Mouse (Mus musculus): ENCODE results near the gene Ikzf4. TPM values are rescaled to one million over a fixed set of nuclear protein-coding genes. Genes with fewer than 3 reads are reported as not detected.
A peak's percentile ranks its signal among the peaks of the same experiment; 100 is the strongest.

Gene Ikzf4
- total RNA-seq, 2 experiments from 2014 or later: 0.87 to 2.2 TPM

DNA sequence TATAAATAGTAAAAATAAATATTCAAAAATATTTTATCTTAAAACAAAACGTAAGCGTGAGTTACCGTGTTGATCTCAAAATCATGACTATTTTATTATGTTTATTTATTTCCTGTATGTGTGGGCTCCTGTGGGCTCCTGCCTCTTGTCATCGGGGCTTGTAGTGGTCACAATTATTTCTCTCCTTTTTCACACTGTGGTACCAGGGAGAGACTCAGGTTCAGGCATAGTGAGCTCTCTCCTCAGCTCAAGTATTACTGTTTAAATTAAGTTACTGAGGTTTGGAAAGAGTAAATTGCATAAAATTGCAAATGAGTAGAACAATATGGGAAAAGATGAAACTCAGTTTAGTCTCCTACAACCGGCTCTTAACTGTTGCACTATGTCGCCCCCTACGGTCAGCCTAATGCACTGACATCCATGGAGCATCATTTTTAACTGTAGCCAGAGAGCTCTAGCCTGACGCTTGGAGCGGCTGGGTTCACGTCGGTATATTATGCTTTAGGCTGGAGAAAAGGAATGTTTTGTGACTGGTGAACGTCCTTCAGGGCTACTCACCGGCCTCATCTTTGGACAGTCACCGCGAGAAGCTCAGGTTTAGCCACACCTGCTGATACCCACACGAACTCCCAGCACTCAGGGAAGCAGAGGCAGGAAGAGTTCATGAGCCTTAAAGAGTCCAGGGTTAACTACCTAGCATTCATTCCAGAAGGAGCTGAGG is 33.2 kb downstream of the Ikzf4 start:
- peak; percentile 85 for DNase-seq

DNA sequence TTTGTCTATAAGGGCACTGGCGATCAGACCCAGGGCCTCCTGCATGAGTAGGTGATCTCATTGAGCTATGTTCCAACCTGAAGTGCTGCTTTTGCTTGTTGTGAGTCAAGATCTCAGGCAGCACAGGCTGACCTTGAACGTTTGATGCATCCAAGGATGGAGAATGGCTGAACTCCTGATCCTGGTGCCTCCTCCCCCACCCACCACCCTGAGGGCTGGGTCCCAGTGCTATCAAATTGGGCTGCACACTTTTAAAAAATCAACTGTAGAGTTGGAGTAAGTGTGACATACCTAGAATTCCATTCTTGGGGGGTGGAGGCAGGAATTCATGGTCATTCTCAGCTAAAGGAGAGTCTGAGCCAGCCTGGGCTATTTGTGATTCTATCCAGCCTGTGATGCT is 39.3 kb downstream of the Ikzf4 start:
- DNase-seq: no peak

DNA sequence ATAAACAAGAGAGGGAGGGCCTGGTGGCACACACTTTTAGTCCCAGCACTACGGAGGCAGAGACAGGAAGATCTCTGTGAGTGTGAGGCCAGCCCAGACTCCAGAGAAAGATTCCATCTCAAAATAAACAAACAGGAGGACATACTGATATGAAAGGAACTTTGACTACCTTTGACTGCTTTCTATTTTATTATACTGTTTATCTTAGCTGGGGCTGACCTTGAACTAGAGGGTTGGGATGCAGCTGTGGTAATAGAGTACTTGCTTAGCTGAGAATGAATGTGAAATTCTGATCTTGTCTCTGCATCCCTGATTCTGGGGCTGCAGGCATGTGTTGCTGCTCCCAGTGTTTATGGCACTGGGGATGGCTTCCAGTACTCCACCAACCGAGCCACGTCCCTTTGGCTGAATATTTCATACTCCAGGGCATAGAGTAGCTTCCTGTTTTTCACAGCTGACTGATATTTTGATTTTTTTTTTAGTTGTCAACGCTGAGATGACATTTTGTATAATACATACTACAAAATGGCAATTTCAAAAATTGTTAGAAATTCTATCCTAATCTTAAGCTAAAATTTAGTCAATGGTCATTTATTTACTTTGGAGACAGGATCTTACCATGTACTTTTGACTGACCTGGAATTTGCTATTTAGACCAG is 43.2 kb downstream of the Ikzf4 start:
- no peak for DNase-seq

DNA sequence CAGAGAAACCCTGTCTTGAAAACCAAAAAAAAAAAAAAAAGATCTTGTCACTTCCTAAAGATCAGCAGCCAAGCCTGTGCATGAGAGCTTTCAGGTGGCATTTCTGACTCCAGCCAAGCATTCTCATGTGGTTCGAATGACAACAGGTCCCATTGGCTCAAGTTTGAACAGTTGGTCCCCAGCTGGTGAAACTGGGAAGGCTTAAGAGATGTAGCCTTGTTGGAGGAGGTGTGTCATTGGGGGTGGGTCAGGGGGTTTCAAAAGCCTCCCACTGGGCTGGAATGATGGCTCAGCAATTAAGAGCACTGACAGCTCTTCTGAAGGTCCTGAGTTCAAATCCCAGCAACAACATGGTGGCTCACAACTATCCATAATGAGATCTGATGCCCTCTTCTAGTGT is 44.3 kb downstream of the Ikzf4 start:
- no peak for DNase-seq

DNA sequence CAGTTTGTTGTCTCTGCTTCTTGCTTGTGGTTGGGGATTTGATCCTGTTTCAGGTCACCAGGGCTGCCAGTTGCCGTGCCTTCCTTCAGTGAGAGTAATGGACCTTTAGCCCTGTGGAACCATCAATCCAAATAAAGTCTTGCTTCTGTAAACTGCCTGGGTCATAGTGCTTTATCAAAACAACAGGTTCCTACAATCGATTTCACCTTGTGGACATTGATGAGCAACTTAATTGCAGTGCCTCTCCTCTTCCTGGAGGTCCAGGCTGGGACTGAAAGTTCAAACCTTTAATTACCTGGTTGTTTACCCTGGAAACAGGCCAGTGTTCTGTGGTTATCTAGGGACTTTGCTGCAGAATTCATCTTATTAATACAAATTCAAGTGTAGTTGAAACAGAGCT is 47.3 kb downstream of the Ikzf4 start:
- DNase-seq: no peak

DNA sequence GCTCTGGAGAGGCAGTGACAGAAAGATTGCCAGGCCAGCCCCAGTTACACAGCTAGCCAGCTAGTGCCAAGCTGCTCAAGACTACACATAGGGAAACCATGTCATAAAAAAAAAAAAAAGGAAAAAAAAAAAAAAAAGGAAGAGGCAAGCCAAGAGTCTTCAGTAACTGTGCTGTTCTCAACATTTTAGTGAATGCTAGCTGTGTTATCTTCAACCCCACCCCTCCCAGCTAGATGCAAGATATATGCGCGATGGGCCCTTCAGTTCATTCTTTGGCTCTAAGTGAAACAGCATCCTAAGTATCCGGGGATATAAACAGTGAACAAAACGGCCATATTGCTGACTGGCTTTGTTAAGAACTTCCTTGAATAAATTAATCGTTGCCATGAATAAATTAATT is 53.0 kb downstream of the Ikzf4 start:
- DNase-seq: no peak

DNA sequence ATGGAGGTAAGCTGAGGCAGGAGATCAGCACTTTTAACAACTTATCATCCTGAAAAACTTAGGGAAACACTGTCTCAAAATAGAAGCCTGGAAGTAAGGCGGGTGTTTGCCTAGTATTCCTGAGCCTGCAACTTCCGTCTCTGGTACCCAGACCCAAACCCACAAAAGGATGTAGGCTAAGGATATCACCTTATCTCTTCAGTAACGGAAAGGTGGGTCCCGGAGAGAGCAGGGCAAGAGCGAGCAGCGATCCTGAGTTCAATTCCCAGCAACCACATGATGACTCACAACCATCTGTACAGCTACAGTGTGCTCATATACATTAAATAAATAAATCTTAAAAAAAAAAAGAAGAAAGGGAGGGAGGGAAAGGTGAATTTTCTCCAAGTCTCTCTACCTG is 54.4 kb downstream of the Ikzf4 start:
- DNase-seq: no peak

DNA sequence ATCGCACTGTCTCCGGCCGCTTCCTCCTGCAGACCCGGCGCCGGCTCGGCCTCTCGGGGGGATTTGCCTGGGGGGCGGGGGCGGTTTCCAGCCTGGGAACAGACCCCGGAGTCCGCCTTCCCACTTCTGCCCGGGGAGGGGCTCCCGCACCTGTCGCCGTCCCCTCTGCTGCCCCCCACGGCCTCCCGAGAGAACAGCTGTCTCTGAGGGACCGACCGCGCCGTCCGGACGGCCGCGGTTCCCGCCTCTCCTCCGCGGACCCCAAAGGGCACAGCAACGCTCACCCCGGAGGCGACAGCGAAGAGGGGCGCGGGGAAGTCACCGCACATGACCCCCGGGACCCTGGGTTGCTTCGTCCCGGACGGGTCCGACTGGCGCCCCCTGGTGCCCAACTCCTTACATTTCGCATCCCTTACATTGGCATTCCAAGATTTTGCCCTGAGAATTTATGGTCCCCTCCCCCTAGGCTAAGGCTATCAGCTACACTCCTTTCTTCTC is 55.5 kb downstream of the Ikzf4 start:
- peak; percentile 81 for DNase-seq

DNA sequence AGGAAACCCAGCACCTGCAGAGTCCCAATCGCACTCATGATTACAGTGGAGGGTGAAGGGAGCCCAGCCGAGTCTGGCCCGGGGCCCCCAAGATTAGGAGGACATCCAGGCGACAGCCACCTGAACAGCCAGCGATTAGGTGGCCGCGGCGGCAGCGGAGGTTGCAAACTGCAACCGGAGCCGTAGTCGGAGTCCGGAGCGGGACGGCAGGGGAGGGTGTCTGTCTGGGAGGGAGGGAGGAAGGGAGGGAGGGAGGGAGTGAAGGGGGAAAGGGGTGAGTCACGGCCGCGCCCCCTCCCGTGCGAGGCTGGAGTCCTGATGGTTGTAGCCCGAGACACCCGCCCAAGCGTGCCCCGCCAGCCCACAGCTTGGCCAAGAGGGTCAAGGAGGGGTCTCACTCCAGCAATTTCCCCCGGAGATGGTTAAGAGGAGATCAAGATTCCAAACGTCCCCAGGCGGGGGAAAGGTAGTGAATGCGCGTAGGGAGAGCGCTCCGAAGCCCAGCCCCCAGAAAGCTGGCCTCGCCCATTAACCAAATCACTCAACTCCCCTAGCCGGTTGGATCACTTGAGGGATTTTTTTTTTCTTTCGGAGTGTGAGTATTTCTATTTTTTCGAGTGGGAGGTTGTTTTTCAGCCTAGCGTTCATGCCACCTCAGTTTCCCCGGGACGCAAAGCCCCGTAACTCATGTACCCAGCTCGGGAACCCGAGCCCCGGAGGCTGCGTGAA is 56.2 kb downstream of the Ikzf4 start, which contains the start of gene Erbb3:
Gene Erbb3 (minus strand): TSS at position 189 of the 729 bp plus-strand sequence.
- DNase-seq: peak; percentile 64

DNA sequence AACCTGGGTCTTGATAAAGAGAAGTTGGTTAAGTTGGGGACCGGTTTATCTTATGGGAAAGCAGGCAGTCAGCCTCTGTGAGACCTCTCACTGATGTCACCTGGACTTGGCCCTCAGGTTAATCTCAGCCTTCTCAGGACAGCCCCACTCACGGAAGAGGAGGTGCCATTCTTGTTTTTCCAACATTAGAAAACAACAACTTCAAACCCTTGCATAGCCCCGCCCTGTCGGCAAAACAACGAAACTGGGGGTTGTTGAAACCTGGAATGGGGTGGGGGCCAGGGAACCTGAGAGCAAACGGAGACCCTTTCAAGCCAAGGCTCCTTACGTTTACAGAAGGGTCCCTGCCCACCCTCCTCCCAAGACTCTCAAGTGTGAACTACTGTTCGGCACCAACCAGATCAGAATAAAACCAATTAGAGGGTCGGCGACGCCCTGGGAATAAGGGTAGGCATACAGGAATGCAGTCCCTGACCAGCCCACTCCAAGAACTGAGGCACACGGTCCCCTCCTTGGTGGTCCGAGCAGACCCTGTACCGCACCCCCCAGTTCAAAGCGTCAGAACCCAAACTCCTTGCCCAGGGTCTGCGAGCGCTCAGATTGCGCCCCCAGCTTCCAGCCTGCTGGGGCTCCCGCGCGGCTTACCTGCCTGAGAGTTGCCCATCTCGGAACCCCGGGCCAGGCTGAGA is 56.9 kb downstream of the Ikzf4 start:
- no peak for DNase-seq

DNA sequence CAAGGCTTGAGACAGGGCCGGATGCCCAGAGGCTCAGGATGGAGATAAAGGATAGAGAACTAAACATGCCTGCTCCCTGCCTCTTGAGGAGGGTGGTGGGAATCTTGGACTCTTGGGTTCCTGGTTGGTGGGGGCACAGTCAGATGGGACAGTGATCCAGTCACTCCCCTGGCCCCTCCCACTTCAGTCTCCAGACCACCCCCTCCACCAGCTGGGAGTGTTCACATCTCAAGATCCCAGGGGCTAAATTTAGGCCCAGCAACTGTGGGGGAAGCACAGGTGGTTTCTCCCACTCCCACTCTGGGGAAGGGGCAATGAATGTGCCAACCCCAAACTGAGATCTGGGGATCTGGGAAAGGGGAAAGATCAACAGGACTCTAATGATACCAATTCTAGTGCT is 57.7 kb downstream of the Ikzf4 start:
- DNase-seq: no peak

DNA sequence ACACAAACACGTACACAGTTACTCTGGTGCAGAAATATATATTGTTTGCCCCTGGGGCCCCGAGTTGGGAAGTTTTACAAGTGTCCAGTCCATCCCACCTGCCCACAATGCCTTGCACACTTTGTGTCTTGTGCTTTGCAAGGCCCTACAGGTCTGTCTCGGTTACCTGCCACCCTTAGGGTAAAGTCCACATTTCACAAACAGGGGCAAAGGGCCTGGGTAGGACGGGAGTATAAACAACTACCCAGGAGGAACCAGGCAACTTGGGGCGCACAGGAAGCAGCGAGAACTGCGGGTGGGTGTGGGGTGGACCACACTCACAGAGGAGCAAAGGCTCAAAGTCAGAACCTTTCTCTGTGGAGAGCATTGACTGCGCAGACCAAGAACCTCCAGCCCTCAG is 58.1 kb downstream of the Ikzf4 start:
- DNase-seq: no peak

DNA sequence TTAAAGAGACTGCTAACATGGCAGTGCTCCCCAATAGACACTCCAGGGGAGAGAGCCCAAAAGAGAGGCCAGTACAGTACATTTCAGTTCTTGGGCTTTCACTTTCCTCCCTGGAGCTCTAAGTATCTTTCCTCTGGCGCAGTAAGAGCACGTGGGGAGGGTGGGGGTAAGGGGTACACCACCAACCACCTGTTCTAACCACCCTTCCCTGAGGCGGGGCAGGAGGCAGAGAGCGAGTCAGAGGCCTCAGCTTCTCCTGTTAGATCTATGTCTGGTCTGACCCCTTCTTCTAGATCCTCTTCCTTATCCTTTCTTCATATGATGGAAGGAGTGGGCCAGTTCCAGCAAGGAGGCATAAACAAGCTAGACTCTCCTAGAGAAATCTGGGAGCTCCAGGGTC is 58.7 kb downstream of the Ikzf4 start:
- no peak for DNase-seq

DNA sequence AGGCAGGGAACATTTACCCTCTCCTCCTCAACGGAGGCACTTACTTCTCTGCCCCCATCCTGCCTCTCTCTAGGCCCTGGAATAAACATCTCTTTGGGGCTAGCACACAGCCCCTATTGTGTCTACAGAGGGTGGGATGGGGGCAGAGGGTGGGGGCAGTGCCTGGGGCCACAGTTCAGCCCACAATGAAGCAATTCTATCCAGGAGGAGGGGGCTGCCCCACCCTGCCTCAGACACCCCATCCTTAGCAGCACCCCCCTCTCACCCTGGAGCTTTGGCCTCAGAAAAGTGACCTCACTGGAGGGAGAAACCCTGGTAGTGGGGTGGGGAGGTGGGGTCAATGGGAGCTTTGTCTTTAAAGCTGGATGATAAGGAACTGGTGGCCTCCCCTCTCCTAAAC is 59.2 kb downstream of the Ikzf4 start:
- no peak for DNase-seq

DNA sequence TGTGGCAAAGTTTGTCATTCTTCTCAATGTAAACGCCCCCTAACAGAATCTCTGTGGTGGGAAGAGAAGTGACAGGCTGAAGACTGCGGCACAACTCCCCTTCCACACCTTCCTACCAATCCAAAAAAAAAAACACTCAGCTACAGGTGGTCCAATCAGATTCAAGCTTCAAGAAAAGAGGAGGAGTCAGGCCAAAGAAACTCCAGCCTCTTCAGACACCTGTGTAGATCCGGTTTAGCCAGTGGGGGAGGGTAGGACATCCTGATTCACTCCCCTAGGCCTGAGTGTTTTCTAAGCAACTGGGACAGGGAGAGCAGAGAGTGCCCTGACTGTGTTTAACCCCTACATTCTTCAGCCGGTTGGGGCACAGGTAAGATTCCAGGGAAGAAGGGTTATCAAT is 61.4 kb downstream of the Ikzf4 start:
- DNase-seq: no peak

DNA sequence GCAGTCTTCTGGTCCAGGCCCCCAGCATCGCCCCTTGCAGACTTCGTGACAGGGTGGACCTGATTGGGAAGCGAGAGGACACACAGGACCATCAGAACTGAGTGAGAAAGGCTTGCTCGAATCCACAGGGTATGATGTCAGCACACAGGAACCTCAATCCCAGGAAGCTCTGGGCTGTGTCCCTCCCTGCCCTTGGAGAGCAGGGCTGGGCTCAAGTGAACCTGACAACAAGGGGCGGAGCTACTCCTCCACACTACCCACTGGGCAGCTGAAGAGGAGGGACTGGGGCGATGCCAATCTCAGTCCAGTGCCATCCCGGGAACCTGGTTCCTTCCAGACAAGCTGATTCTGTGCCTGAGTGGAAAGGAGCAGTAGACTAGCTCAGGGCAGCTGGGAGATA is 62.1 kb downstream of the Ikzf4 start:
- DNase-seq: peak; percentile 77

Small RNA genes within 50 kb of the gene (microRNA-seq; reads per million reads assigned to microRNA genes)
- not detected for gene Mir6917

Other genes with a start within 250 kb of the Ikzf4 start
- gene Slc39a5, start 244.8 kb downstream of the Ikzf4 start, total RNA-seq (2021): 1 to 10 TPM; 2.3 to 5.9 TPM
- 10 to 100 TPM; 58.0 to 59.9 TPM for gene Nabp2, start 234.5 kb downstream of the Ikzf4 start, total RNA-seq (2021)
- gene Rnf41, start 234.3 kb downstream of the Ikzf4 start, total RNA-seq (2021): 10 to 100 TPM; 37.4 TPM
- gene Smarcc2, start 186.7 kb downstream of the Ikzf4 start, total RNA-seq (2021): 100 to 1,000 TPM in 1 of 2 experiments, 10 to 100 TPM in 1; 94.1 to 123 TPM
- gene Myl6, start 151.8 kb downstream of the Ikzf4 start, total RNA-seq (2021): 100 to 1,000 TPM; 739 to 765 TPM
- 10 to 100 TPM; 10.9 to 17.3 TPM for gene Myl6b, start 147.3 kb downstream of the Ikzf4 start, total RNA-seq (2021)
- 10 to 100 TPM; 31.5 to 41.5 TPM for gene Esyt1, start 120.1 kb downstream of the Ikzf4 start, total RNA-seq (2021)
- 10 to 100 TPM; 10.5 to 14.7 TPM for gene Zc3h10, start 98.2 kb downstream of the Ikzf4 start, total RNA-seq (2021)
- gene Rpl41, start 96.7 kb downstream of the Ikzf4 start, total RNA-seq (2021): 1,000 to 10,000 TPM; 2,762 to 2,852 TPM
- 10 to 100 TPM; 85.1 to 90.9 TPM for gene Pa2g4, start 80.0 kb downstream of the Ikzf4 start, total RNA-seq (2021)
- 10 to 100 TPM in 1 of 2 experiments, 1 to 10 TPM in 1; 10.0 to 11.1 TPM for gene Erbb3, start 56.3 kb downstream of the Ikzf4 start, total RNA-seq (2021)
- gene Rps26, start 19.2 kb downstream of the Ikzf4 start, total RNA-seq (2021): 100 to 1,000 TPM; 696 to 753 TPM
- 10 to 100 TPM; 19.8 to 24.2 TPM for gene Suox, start 28.1 kb upstream of the Ikzf4 start, total RNA-seq (2021)
- 10 to 100 TPM; 91.4 to 96.1 TPM for gene Rab5b, start 50.3 kb upstream of the Ikzf4 start, total RNA-seq (2021)
- gene Pmel, start 58.2 kb upstream of the Ikzf4 start, total RNA-seq (2021): 1 to 10 TPM; 2.1 to 2.7 TPM
- 10 to 100 TPM; 33.2 to 38.6 TPM for gene Cdk2, start 59.0 kb upstream of the Ikzf4 start, total RNA-seq (2021)
- 10 to 100 TPM; 16.2 to 17.2 TPM for gene Dgka, start 98.9 kb upstream of the Ikzf4 start, total RNA-seq (2021)
- gene Pym1, start 101.9 kb upstream of the Ikzf4 start, total RNA-seq (2021): 10 to 100 TPM; 24.3 to 26.3 TPM
- gene Mmp19, start 144.9 kb upstream of the Ikzf4 start, total RNA-seq (2021): 10 to 100 TPM; 22.1 to 23.9 TPM
- 10 to 100 TPM; 57.7 to 64.9 TPM for gene Dnajc14, start 158.1 kb upstream of the Ikzf4 start, total RNA-seq (2021)
- gene Tmem198b, start 158.4 kb upstream of the Ikzf4 start, total RNA-seq (2021): 10 to 100 TPM; 11.0 to 14.1 TPM
- 10 to 100 TPM; 52.0 to 55.0 TPM for gene Sarnp, start 171.3 kb upstream of the Ikzf4 start, total RNA-seq (2021)
- 10 to 100 TPM; 28.3 to 30.2 TPM for gene Ormdl2, start 175.7 kb upstream of the Ikzf4 start, total RNA-seq (2021)
- 1 to 10 TPM; 3.0 to 4.5 TPM for gene Gdf11, start 245.7 kb upstream of the Ikzf4 start, total RNA-seq (2021)

Measured in adrenal gland, postnatal 10 days (tissue).